Mouse (Mus musculus) heart, postnatal 0 days (tissue): ENCODE data around the gene Slc38a2. TPM values are rescaled to one million over a fixed set of nuclear protein-coding genes. Genes with fewer than 3 reads are reported as not detected.

Source experiments
- ATAC-seq: fragments of 200-750 bp; cut with Nextera tagmentation; 2 replicates; pipeline ENCODE4 v1.8.0; 2017; ENCODE audit warnings: low read depth, moderate number of reproducible peaks, moderate library complexity; ENCODE audit not compliant: insufficient read depth
- DNase-seq: peaks from one replicate; pipeline ENCODE4 v3.0.0-alpha.2; 2016; ENCODE audit warnings: low spot score
- H3K27ac ChIP-seq: fragments of 300-500 bp; sonication (generic); 2 replicates; pipeline ENCODE4 v1.5.1; 2014; ENCODE audit warnings: low read depth, mild to moderate bottlenecking
- H3K27me3 ChIP-seq: fragments of 300-500 bp; sonication (generic); 2 replicates; pipeline ENCODE4 v1.6.1; 2014; ENCODE audit warnings: low read length, mixed read lengths; ENCODE audit not compliant: control insufficient read depth, insufficient read depth
- H3K36me3 ChIP-seq: fragments of 300-500 bp; sonication (generic); replicated peaks from 2 replicates; pipeline ENCODE4 v1.6.1; 2014; ENCODE audit warnings: low read length, mixed read lengths; ENCODE audit not compliant: control insufficient read depth, insufficient read depth
- H3K4me1 ChIP-seq: fragments of 300-500 bp; sonication (generic); 2 replicates; pipeline ENCODE4 v1.6.1; 2014; ENCODE audit warnings: antibody characterized with exemption; ENCODE audit not compliant: control insufficient read depth, insufficient read depth
- H3K4me2 ChIP-seq: fragments of 300-500 bp; sonication (generic); 2 replicates; pipeline ENCODE4 v1.6.1; 2014; ENCODE audit warnings: low read depth, mild to moderate bottlenecking, low read length, moderate library complexity
- H3K4me3 ChIP-seq: fragments of 300-500 bp; sonication (generic); 2 replicates; pipeline ENCODE4 v1.5.1; 2014; ENCODE audit warnings: low read depth, low read length
- H3K9ac ChIP-seq: fragments of 300-500 bp; sonication (generic); replicated peaks from 2 replicates; pipeline ENCODE4 v1.6.1; 2014; ENCODE audit warnings: low read depth, low read length, mixed read lengths
- H3K9me3 ChIP-seq: fragments of 300-500 bp; sonication (generic); replicated peaks from 2 replicates; pipeline ENCODE4 v1.6.1; 2016; ENCODE audit warnings: low read length; ENCODE audit not compliant: control insufficient read depth
- CTCF ChIP-seq: IDR thresholded peaks from 2 replicates; pipeline ENCODE4 v1.5.1; 2016; ENCODE audit warnings: antibody characterized with exemption, control low read depth, low read depth
- EP300 ChIP-seq: IDR thresholded peaks from 2 replicates; pipeline ENCODE4 v1.6.1; 2016; ENCODE audit warnings: antibody characterized with exemption, low read depth
- WGBS: fragments of 180-500 bp; shearing (Covaris S2); extraction: QIAGEN DNeasy Blood & Tissue Kit; methylation state at CpG from one replicate; pipeline ENCODE4 v1.1.7; 2014; 5-methylcytosine and 5-hydroxymethylcytosine counted together
- polyA plus RNA-seq: library from polyadenylated mRNA; unstranded; fragments of >200 nt; fragmentation: Nextera tagmentation; extraction: Ambion mirVana; gene quantifications from 2 replicates; pipeline ENCODE4 v1.2.1, GENCODE M21; 2015
- total RNA-seq: library from RNA; depleted of rRNA; stranded (reverse); fragments of >200 nt; gene quantifications from 2 replicates; pipeline ENCODE4 v1.2.3, GENCODE M21; 2014; ENCODE audit warnings: low replicate concordance

Gene Slc38a2
- total and polyA plus RNA-seq, 2 experiments from 2014 or later, result 144 to 225 TPM

DNA sequence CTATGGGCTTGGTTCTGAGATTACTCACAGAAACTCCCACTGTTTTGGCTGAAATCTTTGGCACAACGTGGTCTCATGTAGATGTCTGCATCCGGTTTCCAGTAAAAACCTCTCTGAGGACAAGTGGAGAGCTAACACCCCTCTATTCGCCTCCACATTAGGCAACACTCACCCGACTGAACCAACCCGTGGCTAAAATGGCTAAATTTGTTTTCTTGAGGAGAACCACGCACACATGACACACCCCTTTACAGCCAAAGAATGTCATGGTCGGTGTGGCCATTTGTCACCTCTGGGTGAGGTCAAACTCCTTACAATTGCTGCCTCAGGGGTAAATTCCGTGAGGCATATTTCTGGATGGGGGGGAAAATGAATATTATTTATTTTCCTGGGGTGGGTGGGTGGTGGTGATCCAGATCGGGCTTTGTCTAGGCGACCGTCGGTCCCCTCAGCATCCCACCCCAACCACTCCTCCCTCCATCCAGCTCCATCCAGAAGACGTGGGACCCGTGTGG is 9.5 kb upstream of the Slc38a2 start:
- Histone ChIP-seq H3K27me3 (no peaks in the 10 kb centered on the region), H3K9ac (peak overlapping the region; percentile 53), H3K36me3 (no peaks in the 10 kb centered on the region), H3K27ac (peak overlapping the region; percentile 90), H3K9me3 (no peaks in the 10 kb centered on the region), H3K4me2 (peak overlapping the region; percentile 67), H3K4me1 (peaks cover 6% of the 10 kb centered on the region; the same call in 1 of the 2 replicates), H3K4me3 (peak overlapping the region; percentile 49)
- DNase-seq (peak; percentile 56), ATAC-seq (peak; percentile 7)
- TF ChIP-seq CTCF (no peak), EP300 (no peak)
- 29% methylated on average over 14 of the region's 14 CpGs for WGBS

DNA sequence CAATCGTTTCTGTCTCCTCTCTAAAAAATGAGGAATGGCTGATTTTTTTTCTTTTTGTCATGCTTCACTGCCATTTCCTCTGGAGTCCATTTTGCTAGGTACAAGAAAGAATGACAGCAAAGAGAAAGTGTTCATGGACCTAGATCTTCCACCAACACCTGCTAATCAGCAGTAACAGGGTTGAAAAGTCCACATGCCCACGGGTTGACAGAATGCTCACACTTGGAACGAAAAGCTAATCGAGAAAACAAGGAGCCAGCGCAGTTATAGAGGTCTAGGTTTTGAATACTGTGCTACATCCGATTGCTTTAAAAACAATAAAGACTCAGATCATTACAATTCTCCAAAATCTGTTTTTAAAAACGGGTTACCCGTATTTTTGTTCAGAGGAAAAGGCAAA is 8.9 kb upstream of the Slc38a2 start:
- peak overlapping the region; percentile 38; the same call in 1 of the 2 replicates for H3K27ac ChIP-seq
- H3K27me3 ChIP-seq, result no peaks in the 10 kb centered on the region
- H3K9me3 ChIP-seq, result no peaks in the 10 kb centered on the region
- DNase-seq, result no peak
- no peak overlapping the region for H3K4me2 ChIP-seq
- H3K9ac ChIP-seq, result no peak overlapping the region
- no peak for ATAC-seq
- 84% methylated on average over 8 of the region's 8 CpGs for WGBS
- no peaks in the 10 kb centered on the region for H3K36me3 ChIP-seq
- H3K4me3 ChIP-seq, result no peak overlapping the region
- TF ChIP-seq CTCF, result no peak
- no peak for TF ChIP-seq EP300
- peaks cover 6% of the 10 kb centered on the region; the same call in 1 of the 2 replicates for H3K4me1 ChIP-seq

DNA sequence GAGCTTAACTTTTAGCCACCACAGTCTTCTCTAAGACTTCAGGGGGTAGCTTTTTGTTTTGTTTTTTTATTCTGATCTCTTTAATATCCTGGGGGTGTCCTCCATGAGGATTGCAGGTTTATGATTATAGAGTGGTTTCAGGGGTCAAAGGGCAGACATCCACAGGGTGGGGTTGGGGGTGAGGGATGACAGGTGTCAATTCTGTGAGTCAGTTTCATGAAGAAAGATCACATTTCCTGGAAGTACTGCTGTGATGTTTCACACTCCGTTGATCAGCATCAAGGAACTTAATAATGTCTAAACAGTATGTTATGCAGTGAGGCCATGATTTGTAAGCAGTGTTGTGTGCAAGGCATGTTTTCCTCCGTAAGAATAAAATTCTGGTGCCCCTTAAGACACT is 8.4 kb upstream of the Slc38a2 start:
- Histone ChIP-seq H3K27ac (no peak overlapping the region), H3K9me3 (no peaks in the 10 kb centered on the region), H3K4me2 (no peak overlapping the region), H3K4me3 (no peak overlapping the region), H3K9ac (no peak overlapping the region), H3K36me3 (no peaks in the 10 kb centered on the region), H3K4me1 (peaks cover 6% of the 10 kb centered on the region; the same call in 1 of the 2 replicates), H3K27me3 (no peaks in the 10 kb centered on the region)
- TF ChIP-seq EP300 (no peak), CTCF (no peak)
- no peak for DNase-seq
- WGBS, result 85% methylated on average over 2 of the region's 2 CpGs
- no peak for ATAC-seq

DNA sequence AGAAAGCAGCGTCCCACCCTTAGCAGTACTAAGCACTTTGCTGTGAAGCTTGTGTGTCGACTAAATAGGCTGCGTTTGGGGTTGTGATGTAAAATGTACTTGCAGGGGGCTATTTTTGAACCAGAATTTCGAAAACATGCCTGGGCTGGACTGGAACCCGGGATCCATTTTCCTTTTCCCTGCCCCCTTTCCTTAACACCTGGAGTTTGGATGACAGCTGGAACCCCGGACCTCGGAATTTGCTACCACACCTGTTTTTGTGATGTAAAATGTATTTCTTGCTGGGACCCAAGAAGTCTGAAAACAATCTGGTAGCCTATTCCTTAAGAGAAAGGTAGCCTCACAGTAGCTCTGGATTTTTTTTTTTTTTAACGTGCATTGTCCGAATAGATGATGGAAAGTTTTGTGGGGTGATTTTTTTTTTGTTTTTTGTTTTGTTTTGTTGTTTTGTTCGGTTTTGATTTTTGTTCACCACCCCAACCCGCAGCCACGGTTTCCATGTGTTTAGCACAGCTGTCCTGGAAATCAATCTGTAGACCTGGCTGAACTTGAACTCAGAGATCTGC is 3.0 kb upstream of the Slc38a2 start:
- DNase-seq (no peak), ATAC-seq (no peak)
- WGBS, result 87% methylated on average over 12 of the region's 12 CpGs
- Histone ChIP-seq H3K27ac (no peak overlapping the region), H3K9ac (no peak overlapping the region), H3K9me3 (no peaks in the 10 kb centered on the region), H3K4me1 (peaks cover 5% of the 10 kb centered on the region; the same call in 1 of the 2 replicates), H3K27me3 (no peaks in the 10 kb centered on the region), H3K36me3 (peaks cover 10% of the 10 kb centered on the region), H3K4me2 (no peak overlapping the region), H3K4me3 (no peak overlapping the region)
- TF ChIP-seq CTCF, result no peak
- TF ChIP-seq EP300, result no peak

DNA sequence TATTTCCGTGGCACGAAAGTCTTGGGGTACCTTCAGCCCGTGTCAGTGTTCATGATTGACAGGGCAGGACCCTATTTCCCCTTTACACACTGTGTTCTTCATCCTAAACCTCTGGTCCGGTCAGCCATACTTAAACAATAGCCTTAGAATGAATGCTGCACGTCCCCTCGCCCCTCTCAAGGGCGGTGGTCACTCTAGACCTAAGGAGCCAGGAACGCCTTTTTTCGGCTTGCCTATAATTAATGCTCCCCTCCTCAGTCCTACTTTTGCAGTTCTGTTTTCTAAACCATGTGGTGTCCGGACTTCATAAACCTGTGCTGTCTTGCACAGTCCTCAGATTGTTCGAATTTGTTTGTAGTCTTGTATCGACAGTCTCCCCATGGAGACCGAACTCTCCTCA is 1.2 kb upstream of the Slc38a2 start:
- Histone ChIP-seq H3K36me3 (peaks cover 27% of the 10 kb centered on the region), H3K4me1 (peaks cover 7% of the 10 kb centered on the region; the same call in 1 of the 2 replicates), H3K27ac (peak overlapping the region; percentile 99), H3K4me3 (peak overlapping the region; percentile 78; the same call in 1 of the 2 replicates), H3K9ac (peak overlapping the region; percentile 99; the same call in 1 of the 2 replicates), H3K27me3 (no peaks in the 10 kb centered on the region), H3K9me3 (no peaks in the 10 kb centered on the region), H3K4me2 (peak overlapping the region; percentile 91)
- TF ChIP-seq CTCF (no peak), EP300 (no peak)
- DNase-seq (no peak), ATAC-seq (no peak)
- 44% methylated on average over 13 of the region's 13 CpGs for WGBS
